Mouse (Mus musculus) cerebellum, adult 2 months (tissue): Measurements from ENCODE around the gene Trim44.

ENCODE experiments used
- CTCF ChIP-seq: fragments of 200-500 bp; IDR thresholded peaks from 2 replicates; pipeline ENCODE4 v1.5.1; 2011; ENCODE audit warnings: low read depth, mild to moderate bottlenecking, control low read depth, low read length, moderate library complexity, borderline replicate concordance; ENCODE audit not compliant: insufficient read depth
- POLR2A ChIP-seq: fragments of 200-500 bp; IDR thresholded peaks from 2 replicates; pipeline ENCODE4 v1.6.1; 2011; ENCODE audit warnings: low read length, control low read depth, borderline replicate concordance; ENCODE audit not compliant: insufficient read depth

DNA sequence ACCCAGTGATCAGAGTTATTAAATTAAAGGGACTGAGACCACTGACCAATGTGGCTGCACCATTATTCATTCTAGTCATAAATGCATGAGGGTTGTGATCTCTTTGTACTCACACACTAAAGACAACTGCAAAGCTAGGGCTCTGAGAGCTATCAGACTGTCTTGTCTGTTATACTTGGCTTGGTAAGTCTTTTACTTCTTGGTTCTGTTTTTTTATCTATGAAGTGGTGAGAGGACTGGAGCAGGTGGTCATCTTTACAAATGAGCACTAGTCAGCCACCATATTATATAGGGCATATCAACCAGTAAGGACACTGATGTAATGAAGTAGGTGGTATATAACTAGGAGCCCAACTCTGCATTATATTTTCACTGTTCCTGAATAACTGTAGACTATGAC lies 36.3 kb downstream of the Trim44 start:
- TF ChIP-seq POLR2A: no peak
- TF ChIP-seq CTCF: no peak
